Mouse (Mus musculus): Measurements from ENCODE around the gene Klhl31.

Gene Klhl31

DNA sequence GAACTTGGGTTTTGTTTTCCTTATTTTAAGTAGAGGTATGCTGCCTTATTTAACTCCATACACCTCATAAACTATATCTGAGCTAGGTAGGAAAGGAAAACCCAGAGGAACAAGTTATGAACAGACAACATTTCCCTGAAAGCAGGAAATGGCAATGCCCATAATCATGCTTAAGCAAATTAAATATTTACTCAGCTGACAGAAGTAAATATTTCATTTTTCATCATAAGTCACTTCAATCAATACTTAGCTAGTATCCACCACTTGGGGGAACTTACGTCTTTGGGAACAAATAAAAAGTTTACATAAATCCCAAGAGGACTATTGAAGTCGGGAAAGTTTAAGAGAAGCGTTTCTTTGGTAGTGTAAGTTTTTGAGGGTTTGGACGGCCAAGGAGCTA is 67.2 kb downstream of the Klhl31 start:
- no peak for DNase-seq (ENCODE audit: low read depth)

DNA sequence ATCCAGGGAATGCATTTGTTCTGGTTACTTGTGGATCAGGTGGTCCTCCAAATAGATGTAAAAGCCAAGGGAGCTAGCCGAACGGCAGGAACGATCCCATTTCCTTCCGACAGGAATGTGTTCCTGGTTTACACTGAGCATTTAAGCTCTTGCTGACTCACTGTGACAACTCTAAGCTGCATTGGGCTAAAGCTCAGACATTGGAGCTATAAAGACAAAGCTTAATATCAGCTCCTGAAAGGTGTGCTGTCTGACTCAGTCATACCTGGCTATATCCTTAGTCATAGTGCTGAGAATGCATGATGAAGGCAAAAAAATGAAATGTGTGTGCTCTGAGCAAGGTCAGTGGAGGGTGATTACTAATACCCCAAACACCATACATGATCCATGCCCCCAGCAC is 67.8 kb downstream of the Klhl31 start:
- DNase-seq (ENCODE audit: low read depth) = no peak

DNA sequence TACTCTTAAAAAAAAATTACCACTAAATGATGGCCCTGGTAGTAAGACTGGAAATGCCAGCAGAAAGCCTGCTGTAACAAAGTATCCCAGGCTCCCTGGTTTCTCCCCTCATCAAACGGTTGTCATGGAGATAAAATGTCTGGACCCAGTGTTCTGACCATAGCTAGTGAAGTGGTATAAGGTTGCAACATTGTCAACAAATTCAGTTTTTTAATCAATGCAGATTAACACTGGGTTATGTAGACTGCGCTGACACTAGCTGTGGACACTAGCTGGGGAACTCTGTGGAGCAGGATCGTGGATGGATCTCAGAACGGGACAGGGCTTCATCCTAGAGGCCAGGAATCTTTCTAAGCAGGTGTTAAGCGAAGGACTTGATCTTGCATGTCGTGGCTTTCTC is 70.2 kb downstream of the Klhl31 start:
- DNase-seq (ENCODE audit: low read depth) = no peak

DNA sequence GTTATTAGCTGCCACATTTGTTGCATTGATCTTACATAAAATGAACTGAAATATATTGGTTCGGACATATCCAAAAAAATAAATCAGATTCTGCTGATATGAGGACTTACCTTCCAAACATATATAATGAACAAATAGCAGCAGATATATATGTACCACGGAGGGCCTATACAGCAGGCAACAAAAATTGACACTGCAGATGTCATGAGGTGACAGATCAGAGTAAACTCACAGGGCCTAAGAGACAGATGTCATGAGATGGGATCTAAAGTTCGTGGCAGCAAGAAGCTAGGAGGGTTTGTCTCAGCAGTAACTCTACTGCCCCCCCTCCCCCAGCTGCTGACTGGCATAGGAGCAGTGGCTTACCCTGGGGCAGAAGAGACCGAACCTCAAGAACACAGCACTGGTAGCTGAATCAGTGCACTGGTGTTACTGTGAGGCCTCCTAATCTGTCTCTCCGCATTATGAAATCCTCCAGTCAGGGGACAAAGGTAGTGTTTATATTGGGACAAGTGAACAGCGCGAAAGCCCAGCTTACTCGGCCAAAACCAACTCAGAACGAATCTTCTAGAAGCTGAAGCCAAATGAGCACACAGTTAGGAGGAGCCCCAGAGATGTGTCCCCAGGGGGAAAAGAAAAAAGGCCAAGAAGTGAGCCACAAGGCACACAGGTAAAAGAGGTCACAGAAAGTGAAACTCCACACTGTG is 71.3 kb downstream of the Klhl31 start:
- DNase-seq (ENCODE audit: low read depth) = no peak

DNA sequence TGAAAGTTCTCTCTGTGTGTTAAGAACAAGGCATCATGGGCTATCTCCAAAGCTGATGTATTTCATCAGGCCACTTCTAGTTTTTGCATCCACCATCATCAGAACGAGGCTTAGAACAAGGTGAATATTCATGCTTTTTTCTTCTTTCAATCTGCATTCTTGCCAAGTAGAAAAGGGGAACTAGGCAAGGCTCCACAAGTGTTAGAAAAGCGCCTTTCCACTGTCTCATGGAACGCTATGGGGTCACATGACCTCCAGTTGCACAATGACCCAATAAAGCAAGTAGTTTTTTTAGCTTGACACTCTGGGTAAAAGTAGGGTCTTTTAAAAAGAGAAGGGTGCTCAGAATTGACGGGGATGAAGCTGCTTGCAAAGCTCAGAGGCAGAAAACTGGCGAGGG is 72.7 kb downstream of the Klhl31 start:
- no peak for DNase-seq (ENCODE audit: low read depth)

Data from NIH3T3 (cell line).